Mouse (Mus musculus): ENCODE data around the gene Ddi1.

GRCm38 (mm10) chr9:6277526-6277925 lies 7.9 kb upstream of the Ddi1 start:
- TF ChIP-seq CTCF (IDR thresholded peaks at IDR 0.05; ENCODE audit: borderline replicate concordance, extremely low read depth, insufficient read depth, insufficient read length) = no peak
- no peak for TF ChIP-seq POLR2A (IDR thresholded peaks at IDR 0.05; ENCODE audit: borderline replicate concordance, extremely low read depth, insufficient read depth, insufficient read length, poor library complexity, severe bottlenecking)

Data from brain, embryonic 14.5 days (tissue).